Mouse (Mus musculus) lung, embryonic 14.5 days (tissue): ENCODE results near the gene Grik2. TPM values are rescaled to one million over a fixed set of nuclear protein-coding genes. Genes with fewer than 3 reads are reported as not detected.
"Not testable (repeated sequence)": the region's sequence is repeated elsewhere in the genome, so short reads cannot be mapped to it uniquely, and the experiment has no call there.

Experiments used
- ATAC-seq: fragments of 200-750 bp; cut with Nextera tagmentation; 2 replicates; pipeline ENCODE4 v1.8.0; 2017; ENCODE audit warnings: mild to moderate bottlenecking, moderate TSS enrichment, moderate library complexity; ENCODE audit not compliant: insufficient read depth
- DNase-seq: peaks from one replicate; pipeline ENCODE4 v3.0.0-alpha.2; 2015
- H3K27ac ChIP-seq: fragments of 300-500 bp; sonication (generic); 2 replicates; pipeline ENCODE4 v1.5.1; 2014; ENCODE audit warnings: low read depth, mild to moderate bottlenecking, moderate library complexity
- H3K27me3 ChIP-seq: fragments of 300-500 bp; sonication (generic); 2 replicates; pipeline ENCODE4 v1.6.1; 2014; ENCODE audit warnings: low read length, control low read depth; ENCODE audit not compliant: insufficient read depth
- H3K36me3 ChIP-seq: fragments of 300-500 bp; sonication (generic); 2 replicates; pipeline ENCODE4 v1.6.1; 2014; ENCODE audit warnings: control low read depth; ENCODE audit not compliant: insufficient read depth
- H3K4me1 ChIP-seq: fragments of 300-500 bp; sonication (generic); 2 replicates; pipeline ENCODE4 v1.6.1; 2014; ENCODE audit warnings: antibody characterized with exemption, control low read depth; ENCODE audit not compliant: insufficient read depth
- H3K4me2 ChIP-seq: fragments of 300-500 bp; sonication (generic); 2 replicates; pipeline ENCODE4 v1.6.1; 2014; ENCODE audit warnings: mild to moderate bottlenecking
- H3K4me3 ChIP-seq: fragments of 300-500 bp; sonication (generic); 2 replicates; pipeline ENCODE4 v1.5.1; 2014; ENCODE audit warnings: low read depth, low read length
- H3K9ac ChIP-seq: fragments of 300-500 bp; sonication (generic); 2 replicates; pipeline ENCODE4 v1.6.1; 2014
- H3K9me3 ChIP-seq: fragments of 300-500 bp; sonication (generic); 2 replicates; pipeline ENCODE4 v1.6.1; 2016; ENCODE audit warnings: low read depth, low read length, control low read depth
- CTCF ChIP-seq: IDR thresholded peaks from 2 replicates; pipeline ENCODE4 v1.5.1; 2016; ENCODE audit warnings: antibody characterized with exemption, low read depth
- WGBS: fragments of 180-500 bp; shearing (Covaris S2); extraction: QIAGEN DNeasy Blood & Tissue Kit; methylation state at CpG from one replicate; pipeline ENCODE4 v1.1.7; 2014; 5-methylcytosine and 5-hydroxymethylcytosine counted together
- polyA plus RNA-seq: library from polyadenylated mRNA; unstranded; fragments of >200 nt; fragmentation: Nextera tagmentation; extraction: Ambion mirVana; gene quantifications from 2 replicates; pipeline ENCODE4 v1.2.1, GENCODE M21; 2014

Gene Grik2
- polyA plus RNA-seq, 1 experiment from 2014 or later: 0.74 TPM

DNA sequence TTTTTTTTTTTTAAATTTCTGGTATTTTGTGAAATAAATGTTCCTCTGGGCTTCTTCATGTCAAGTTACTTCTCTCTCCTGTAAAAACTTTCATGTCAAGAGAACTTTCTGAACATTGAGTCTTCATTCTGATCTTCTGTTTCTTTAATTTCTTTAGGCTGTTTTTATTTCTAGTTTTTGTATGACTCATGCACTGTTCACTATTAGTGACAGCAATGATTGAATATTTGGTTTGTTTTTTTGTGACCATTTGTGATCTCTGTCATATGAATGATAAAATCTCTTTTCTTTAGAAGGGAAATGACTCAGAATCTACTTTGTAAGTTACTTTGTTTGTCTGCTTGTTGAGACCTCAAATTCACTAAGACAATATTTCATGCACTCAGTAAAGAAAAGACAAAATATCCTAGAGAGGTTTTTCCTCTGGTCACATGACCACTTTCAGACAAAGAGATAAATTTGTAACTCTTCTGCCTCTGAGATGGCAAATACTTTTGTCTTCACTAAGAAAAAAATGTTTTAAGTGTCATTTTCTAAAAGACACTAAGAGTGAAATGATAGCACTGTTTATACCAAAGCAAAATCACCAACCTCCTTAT lies 596.7 kb downstream of the Grik2 start:
- no peak for TF ChIP-seq CTCF
- no peak for ATAC-seq
- H3K4me2 ChIP-seq: no peak overlapping the region

DNA sequence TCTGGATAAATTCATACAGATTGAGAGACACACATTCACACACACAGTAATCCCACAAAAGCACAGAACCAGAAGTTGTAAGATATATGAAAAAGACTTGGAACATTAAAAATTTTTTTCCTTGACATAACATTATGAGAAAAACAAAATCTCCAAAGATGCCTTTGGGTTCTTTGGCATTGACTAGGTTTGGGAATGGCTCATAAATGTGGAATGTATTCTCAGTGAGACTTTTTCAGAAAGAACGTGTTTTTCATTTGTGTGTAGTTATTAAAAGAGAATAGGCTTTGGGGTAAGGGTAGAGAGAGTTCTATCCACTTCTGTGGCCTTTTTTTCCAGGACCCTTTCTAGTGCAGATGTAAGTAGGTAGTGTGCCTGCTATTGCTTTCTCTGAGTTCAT lies 597.3 kb downstream of the Grik2 start:
- ATAC-seq (no peak), DNase-seq (no peak)
- Histone ChIP-seq H3K27me3 (no peaks in the 10 kb centered on the region), H3K27ac (no peak overlapping the region), H3K4me1 (no peaks in the 10 kb centered on the region), H3K36me3 (no peaks in the 10 kb centered on the region), H3K9ac (no peak overlapping the region), H3K4me3 (no peak overlapping the region), H3K9me3 (no peaks in the 10 kb centered on the region), H3K4me2 (no peak overlapping the region)
- 84% methylated on average over 1 of the region's 1 CpGs for WGBS
- TF ChIP-seq CTCF: no peak

More for the DNA sequence above, 596.7 kb downstream of the Grik2 start:
- Histone ChIP-seq H3K9ac (no peak overlapping the region), H3K9me3 (no peaks in the 10 kb centered on the region), H3K4me1 (no peaks in the 10 kb centered on the region), H3K4me3 (no peak overlapping the region), H3K27me3 (no peaks in the 10 kb centered on the region), H3K27ac (no peak overlapping the region), H3K36me3 (no peaks in the 10 kb centered on the region)
- no peak for DNase-seq

DNA sequence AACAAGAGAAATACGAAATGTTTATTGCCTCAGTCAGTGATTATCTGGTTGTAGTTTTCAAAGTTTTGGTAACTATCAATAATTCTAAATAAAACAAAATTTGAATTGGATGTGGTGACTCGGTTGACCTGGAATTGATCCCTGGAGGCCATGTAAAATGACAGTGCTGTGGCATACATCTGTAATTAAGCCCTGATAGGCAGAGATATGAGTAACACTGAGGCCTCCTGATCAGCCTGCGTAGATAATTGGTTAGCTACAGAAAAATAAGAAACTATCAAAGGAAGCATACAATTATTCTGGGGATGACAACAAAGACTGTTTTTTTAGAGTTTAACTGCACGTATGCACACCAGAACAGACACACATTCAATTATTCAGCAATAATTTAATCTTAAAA lies 634.4 kb downstream of the Grik2 start:
- DNase-seq (no peak), ATAC-seq (no peak)
- no peak overlapping the region for H3K4me2 ChIP-seq
- no peaks in the 10 kb centered on the region for H3K27me3 ChIP-seq
- no peak for TF ChIP-seq CTCF
- no peak overlapping the region for H3K9ac ChIP-seq
- no peak overlapping the region for H3K4me3 ChIP-seq
- H3K9me3 ChIP-seq: no peaks in the 10 kb centered on the region
- no peaks in the 10 kb centered on the region for H3K36me3 ChIP-seq
- H3K4me1 ChIP-seq: no peaks in the 10 kb centered on the region
- H3K27ac ChIP-seq: no peak overlapping the region
- WGBS: 81% methylated on average over 4 of the region's 4 CpGs

DNA sequence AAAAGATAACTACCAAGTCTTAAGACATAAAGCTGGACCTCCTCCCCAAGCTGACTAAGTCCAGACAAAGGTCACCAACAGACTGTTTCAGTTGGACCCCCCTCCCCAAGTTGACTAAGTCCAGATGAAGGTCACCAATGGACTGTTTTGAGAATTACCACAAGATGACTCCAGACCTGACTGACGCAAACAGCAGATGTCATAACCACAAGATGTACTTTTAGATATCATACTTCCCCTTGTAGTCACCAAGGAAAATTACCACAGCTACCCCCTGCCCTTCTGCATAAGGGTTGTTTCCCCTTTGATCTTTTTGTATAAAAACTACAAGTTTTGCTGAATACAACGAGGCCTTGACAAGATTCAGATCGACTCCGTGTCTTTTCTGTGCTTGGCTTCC lies 637.1 kb downstream of the Grik2 start:
- ATAC-seq, H3K27ac ChIP-seq, H3K4me1 ChIP-seq, H3K27me3 ChIP-seq, H3K9me3 ChIP-seq, H3K4me3 ChIP-seq, DNase-seq, H3K9ac ChIP-seq, H3K4me2 ChIP-seq, H3K36me3 ChIP-seq: not testable (repeated sequence)
- 88% methylated on average over 4 of the region's 4 CpGs for WGBS

DNA sequence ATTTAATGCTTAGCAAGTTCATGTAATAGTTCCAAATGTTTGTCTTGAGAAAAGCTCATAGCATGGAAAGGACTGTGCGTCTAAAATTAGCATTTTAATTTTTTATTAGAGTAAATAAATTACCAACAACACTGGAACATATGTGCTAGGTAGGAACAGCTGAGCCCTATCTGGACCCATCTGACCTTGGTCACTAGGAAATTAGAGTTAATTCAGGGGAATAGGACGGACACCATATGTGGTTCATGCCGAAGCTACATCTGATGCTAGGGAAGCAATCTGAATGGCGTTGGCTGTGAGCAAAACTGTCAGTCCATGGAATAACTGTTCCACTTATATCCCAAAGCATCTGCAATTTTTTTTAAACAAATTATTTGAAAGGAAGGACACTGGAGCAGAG lies 638.9 kb downstream of the Grik2 start:
- Histone ChIP-seq H3K9ac (no peak overlapping the region), H3K4me3 (no peak overlapping the region), H3K36me3 (no peaks in the 10 kb centered on the region), H3K27ac (no peak overlapping the region), H3K9me3 (no peaks in the 10 kb centered on the region), H3K4me2 (no peak overlapping the region), H3K4me1 (no peaks in the 10 kb centered on the region), H3K27me3 (no peaks in the 10 kb centered on the region)
- no peak for TF ChIP-seq CTCF
- 83% methylated on average over 4 of the region's 4 CpGs for WGBS
- DNase-seq (no peak), ATAC-seq (no peak)

DNA sequence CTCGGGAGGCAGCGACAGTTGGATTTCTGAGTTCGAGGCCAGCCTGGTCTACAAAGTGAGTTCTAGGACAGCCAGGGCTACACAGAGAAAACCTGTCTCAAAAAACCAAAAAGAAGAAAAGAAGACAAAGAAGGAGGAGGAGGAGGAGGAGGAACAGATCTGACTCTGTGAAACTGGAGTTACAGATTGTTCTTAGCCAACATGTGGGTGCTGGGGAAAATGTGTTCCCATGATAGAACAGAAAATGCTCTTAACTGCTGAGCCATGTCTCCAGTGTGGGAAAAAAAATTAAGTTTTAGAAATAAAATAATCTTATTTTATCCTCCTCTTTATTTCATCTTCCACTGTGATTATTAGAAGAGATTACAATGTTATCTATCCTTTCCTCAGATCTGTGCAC lies 645.9 kb downstream of the Grik2 start:
- Histone ChIP-seq H3K4me1 (no peaks in the 10 kb centered on the region), H3K4me3 (no peak overlapping the region), H3K9ac (no peak overlapping the region), H3K36me3 (no peaks in the 10 kb centered on the region), H3K4me2 (no peak overlapping the region), H3K27me3 (no peaks in the 10 kb centered on the region), H3K27ac (no peak overlapping the region), H3K9me3 (no peaks in the 10 kb centered on the region)
- ATAC-seq: no peak
- no peak for DNase-seq
- no peak for TF ChIP-seq CTCF
- WGBS: 91% methylated on average over 3 of the region's 3 CpGs

DNA sequence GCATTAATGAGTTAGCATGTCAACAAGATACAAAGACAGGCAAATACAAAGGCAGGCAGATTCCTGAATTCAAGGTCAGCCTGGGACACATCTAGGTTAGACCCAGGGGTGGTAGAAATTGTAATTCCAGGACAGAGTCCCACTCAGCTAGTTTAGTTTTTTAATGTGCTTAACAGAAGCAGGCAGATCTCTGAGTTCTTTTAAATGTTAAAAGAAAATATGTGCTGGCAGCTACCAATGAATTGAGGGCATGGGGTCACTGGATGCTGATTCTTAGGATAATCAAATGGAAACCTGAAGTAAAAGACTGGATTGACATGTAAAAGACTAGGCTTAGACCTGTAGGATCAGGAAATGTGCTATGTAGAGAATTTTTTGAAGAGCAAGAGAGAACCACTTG lies 651.8 kb downstream of the Grik2 start:
- Histone ChIP-seq H3K4me1 (no peaks in the 10 kb centered on the region), H3K36me3 (no peaks in the 10 kb centered on the region), H3K4me3 (no peak overlapping the region), H3K4me2 (no peak overlapping the region), H3K9me3 (no peaks in the 10 kb centered on the region), H3K9ac (no peak overlapping the region), H3K27me3 (no peaks in the 10 kb centered on the region), H3K27ac (no peak overlapping the region)
- no peak for TF ChIP-seq CTCF
- ATAC-seq (no peak), DNase-seq (no peak)

DNA sequence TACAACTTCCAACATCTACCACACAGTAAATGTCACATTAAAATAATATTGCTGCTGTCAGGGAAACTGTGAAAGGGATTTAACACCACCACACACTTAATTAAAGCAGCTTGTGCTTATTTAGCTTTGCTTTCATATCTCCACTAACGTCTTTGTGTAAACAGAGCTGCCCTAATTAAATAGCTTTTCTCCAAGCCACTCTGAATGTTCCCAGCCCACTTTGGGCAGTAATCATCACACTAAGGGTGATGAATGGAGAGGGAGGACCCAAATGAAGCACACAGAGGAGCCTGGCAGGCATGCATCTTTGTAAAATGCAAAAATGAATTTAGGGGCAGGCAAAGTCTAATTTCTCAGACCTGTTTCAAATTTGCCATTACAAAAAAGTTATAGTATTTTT lies 657.3 kb downstream of the Grik2 start:
- DNase-seq: no peak
- H3K4me3 ChIP-seq: no peak overlapping the region
- H3K9ac ChIP-seq: no peak overlapping the region
- WGBS: 2% methylated on average over 1 of the region's 1 CpGs
- H3K27me3 ChIP-seq: no peaks in the 10 kb centered on the region
- H3K4me2 ChIP-seq: no peak overlapping the region
- no peaks in the 10 kb centered on the region for H3K36me3 ChIP-seq
- H3K9me3 ChIP-seq: no peaks in the 10 kb centered on the region
- TF ChIP-seq CTCF: no peak
- no peak overlapping the region for H3K27ac ChIP-seq
- no peak for ATAC-seq
- H3K4me1 ChIP-seq: no peaks in the 10 kb centered on the region
